8 mouse cellular contexts compared by ENCODE assay signal in the genomic region with DNA sequence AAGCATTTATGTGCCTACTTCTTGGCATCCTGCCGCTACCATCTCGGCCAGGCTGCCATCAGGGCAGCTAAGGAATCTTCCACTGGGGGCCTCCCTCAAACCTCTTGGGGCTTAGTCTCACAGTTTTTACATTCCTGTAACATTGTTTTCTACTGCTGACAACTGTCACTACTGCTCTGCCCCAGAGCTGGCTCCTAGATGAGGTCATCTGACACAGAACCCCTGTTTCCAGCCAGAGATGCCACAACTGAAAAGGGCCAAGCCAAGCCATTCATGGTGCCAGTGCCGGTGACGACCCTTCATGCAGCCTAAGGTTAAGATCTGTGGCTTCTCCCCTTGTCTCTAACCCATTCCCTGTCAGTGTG. TPM values are rescaled to one million over a fixed set of nuclear protein-coding genes. Genes with fewer than 3 reads are reported as not detected.
DNase-seq lines count a peak whose midpoint lies in the region; ATAC-seq and TF ChIP-seq lines count a peak whose summit lies in the region.

No protein-coding gene starts in this region.

- no peaks in the 10 kb centered on the region for H3K9me3 ChIP-seq in heart, embryonic 11.5 days (replicated peaks; ENCODE audit: control insufficient read depth, low read length)
- H3K9me3 ChIP-seq in midbrain, embryonic 13.5 days: no peaks in the 10 kb centered on the region
- H3K9me3 ChIP-seq in midbrain, embryonic 14.5 days (ENCODE audit: control insufficient read depth, low read length): no peaks in the 10 kb centered on the region
- H3K9me3 ChIP-seq in intestine, embryonic 14.5 days (ENCODE audit: control insufficient read depth, low read length): no peaks in the 10 kb centered on the region

- no peak overlapping the region for H3K4me2 ChIP-seq in heart, embryonic 11.5 days
- H3K4me2 ChIP-seq in midbrain, embryonic 13.5 days (replicated peaks): no peak overlapping the region
- H3K4me2 ChIP-seq in midbrain, embryonic 14.5 days (ENCODE audit: low read length): no peak overlapping the region
- no peak overlapping the region for H3K4me2 ChIP-seq in intestine, embryonic 14.5 days (ENCODE audit: low read length)

- TF ChIP-seq POLR2A in small intestine, adult 2 months (IDR thresholded peaks at IDR 0.05; ENCODE audit: low read depth, low read length): no peak

- H3K4me3 ChIP-seq in heart, embryonic 11.5 days (ENCODE audit: low read depth, low read length): no peak overlapping the region
- no peak overlapping the region for H3K4me3 ChIP-seq in midbrain, embryonic 13.5 days (replicated peaks)
- H3K4me3 ChIP-seq in midbrain, embryonic 14.5 days (replicated peaks; ENCODE audit: low read depth, low read length): no peak overlapping the region
- no peak overlapping the region for H3K4me3 ChIP-seq in intestine, embryonic 14.5 days (ENCODE audit: low read depth, low read length)
- H3K4me3 ChIP-seq in small intestine, adult 2 months (ENCODE audit: low read depth, low read length): no peak overlapping the region

- H3K27me3 ChIP-seq in heart, embryonic 11.5 days (ENCODE audit: control insufficient read depth, insufficient read depth, low read length): no peaks in the 10 kb centered on the region
- H3K27me3 ChIP-seq in midbrain, embryonic 13.5 days: no peaks in the 10 kb centered on the region
- H3K27me3 ChIP-seq in midbrain, embryonic 14.5 days (ENCODE audit: control insufficient read depth, insufficient read depth, low read length): no peaks in the 10 kb centered on the region
- H3K27me3 ChIP-seq in intestine, embryonic 14.5 days (replicated peaks; ENCODE audit: control insufficient read depth, insufficient read depth, low read length): no peaks in the 10 kb centered on the region
- H3K27me3 ChIP-seq in small intestine, adult 2 months (ENCODE audit: control insufficient read depth, insufficient read depth, low read length): no peaks in the 10 kb centered on the region

- WGBS in heart, embryonic 11.5 days (ENCODE audit: insufficient replicate concordance): 74% methylated on average over 4 of the region's 4 CpGs
- whole genome bisulfite sequencing in midbrain, embryonic 13.5 days: 83% methylated on average over 4 of the region's 4 CpGs
- 87% methylated on average over 4 of the region's 4 CpGs for WGBS in midbrain, embryonic 14.5 days
- 83% methylated on average over 4 of the region's 4 CpGs for WGBS in intestine, embryonic 14.5 days
- 48% methylated on average over 4 of the region's 4 CpGs for WGBS in small intestine, adult 2 months

- DNase-seq in heart, postnatal 25 days (ENCODE audit: low spot score): no peak
- no peak for DNase-seq in midbrain, embryonic 14.5 days
- no peak for DNase-seq in intestine, embryonic 14.5 days (ENCODE audit: low spot score)
- no peak for DNase-seq in adrenal gland, adult 18-20 months (ENCODE audit: low spot score in 2 of 2)
- no peak for DNase-seq in adrenal gland, postnatal 36 days

- intact Hi-C loops in heart, postnatal 25 days (cut with DNase I): loop anchor here (5.0 kb wide), 1 partner anchor 91 kb away; no protein-coding TSS in a partner anchor

- ATAC-seq in heart, embryonic 11.5 days (replicated peaks; ENCODE audit: insufficient number of reproducible peaks, low FRiP score, low TSS enrichment): no peak
- ATAC-seq in midbrain, embryonic 13.5 days: no peak
- no peak for ATAC-seq in midbrain, embryonic 14.5 days (ENCODE audit: low FRiP score, low TSS enrichment)
- no peak for ATAC-seq in intestine, embryonic 14.5 days (replicated peaks; ENCODE audit: low FRiP score, low TSS enrichment, low read depth)

- peak overlapping the region; percentile 46 for H3K27ac ChIP-seq in heart, embryonic 11.5 days (ENCODE audit: low read depth, low read length)
- H3K27ac ChIP-seq in midbrain, embryonic 13.5 days: 0 out of 2 replicates have a peak overlapping the region, but pooled peaks have one; percentile 10
- no peak overlapping the region for H3K27ac ChIP-seq in midbrain, embryonic 14.5 days (replicated peaks; ENCODE audit: low read depth, low read length)
- H3K27ac ChIP-seq in intestine, embryonic 14.5 days (ENCODE audit: low read depth): peak overlapping the region; percentile 54
- H3K27ac ChIP-seq in small intestine, adult 2 months (ENCODE audit: insufficient read depth, low read depth, low read length): peak overlapping the region; percentile 44

- no peak for TF ChIP-seq CTCF in small intestine, adult 2 months (IDR thresholded peaks at IDR 0.05; ENCODE audit: extremely low read depth, insufficient read length, insufficient replicate concordance, low read depth, low read length)

- H3K36me3 ChIP-seq in heart, embryonic 11.5 days (ENCODE audit: control insufficient read depth, insufficient read depth, low read length): no peaks in the 10 kb centered on the region
- H3K36me3 ChIP-seq in midbrain, embryonic 13.5 days: no peaks in the 10 kb centered on the region
- no peaks in the 10 kb centered on the region for H3K36me3 ChIP-seq in midbrain, embryonic 14.5 days (ENCODE audit: control insufficient read depth, insufficient read depth, low read length)
- no peaks in the 10 kb centered on the region for H3K36me3 ChIP-seq in intestine, embryonic 14.5 days (ENCODE audit: control insufficient read depth, insufficient read depth, low read length)
- H3K36me3 ChIP-seq in small intestine, adult 2 months (ENCODE audit: control insufficient read depth, insufficient read depth, low read length): no peaks in the 10 kb centered on the region

- peaks cover 37% of the 10 kb centered on the region for H3K4me1 ChIP-seq in heart, embryonic 11.5 days (ENCODE audit: control insufficient read depth, insufficient read depth, low read length)
- peaks cover 27% of the 10 kb centered on the region for H3K4me1 ChIP-seq in midbrain, embryonic 13.5 days (replicated peaks)
- peaks cover 23% of the 10 kb centered on the region for H3K4me1 ChIP-seq in midbrain, embryonic 14.5 days (ENCODE audit: control insufficient read depth, insufficient read depth, low read length)
- peaks cover 23% of the 10 kb centered on the region for H3K4me1 ChIP-seq in intestine, embryonic 14.5 days (replicated peaks; ENCODE audit: control insufficient read depth, insufficient read depth, low read length)
- H3K4me1 ChIP-seq in small intestine, adult 2 months (ENCODE audit: control insufficient read depth, insufficient read depth, insufficient read length, low read length): peaks cover 36% of the 10 kb centered on the region

- no peak overlapping the region; the same call in 1 of the 2 replicates for H3K9ac ChIP-seq in heart, embryonic 11.5 days (ENCODE audit: low read depth, low read length)
- no peak overlapping the region for H3K9ac ChIP-seq in midbrain, embryonic 13.5 days (replicated peaks)
- no peak overlapping the region; the same call in 1 of the 2 replicates for H3K9ac ChIP-seq in midbrain, embryonic 14.5 days (replicated peaks; ENCODE audit: low read length)
- H3K9ac ChIP-seq in intestine, embryonic 14.5 days (ENCODE audit: low read length): no peak overlapping the region

RNA-seq across cellular contexts. Expression of gene Pla2g6, which starts 4.4 kb away (rescaled TPM):
- 11.6 and 12.9 TPM in 2 replicates for polyA plus RNA-seq in heart, embryonic 11.5 days (2014; fragmentation: Nextera tagmentation; extraction: Ambion mirVana)
- 1 to 10 TPM; 9.6 to 9.9 TPM for total RNA-seq in heart, postnatal 25 days (2021)
- polyA plus RNA-seq in midbrain, embryonic 13.5 days (2015; fragmentation: Nextera tagmentation; extraction: Ambion mirVana): 37.5 and 43.3 TPM in 2 replicates
- 26.0 and 28.2 TPM in 2 replicates for polyA plus RNA-seq in midbrain, embryonic 14.5 days (2014; fragmentation: Nextera tagmentation; extraction: Ambion mirVana)
- polyA plus RNA-seq in intestine, embryonic 14.5 days (2014; fragmentation: Nextera tagmentation; extraction: Ambion mirVana): 17.0 and 20.7 TPM in 2 replicates
- 24.1 and 40.2 TPM in 2 replicates for polyA plus RNA-seq in small intestine, adult 2 months (2012; rRNA removed)
- total RNA-seq in adrenal gland, adult 18-20 months (2021): 10 to 100 TPM; 25.3 to 26.5 TPM
- 10 to 100 TPM; 25.1 to 30.8 TPM for total RNA-seq in adrenal gland, postnatal 36 days (2021)

RNA-seq across cellular contexts. Expression of gene Maff, which starts 22.6 kb away (rescaled TPM):
- polyA plus RNA-seq in heart, embryonic 11.5 days (2014; fragmentation: Nextera tagmentation; extraction: Ambion mirVana): 3.0 and 3.3 TPM in 2 replicates
- total RNA-seq in heart, postnatal 25 days (2021): 1 to 10 TPM; 8.1 to 8.3 TPM
- 0.76 and 0.79 TPM in 2 replicates for polyA plus RNA-seq in midbrain, embryonic 13.5 days (2015; fragmentation: Nextera tagmentation; extraction: Ambion mirVana)
- polyA plus RNA-seq in midbrain, embryonic 14.5 days (2014; fragmentation: Nextera tagmentation; extraction: Ambion mirVana): 1.0 and 1.2 TPM in 2 replicates
- polyA plus RNA-seq in intestine, embryonic 14.5 days (2014; fragmentation: Nextera tagmentation; extraction: Ambion mirVana): 6.4 and 8.9 TPM in 2 replicates
- 9.4 and 28.5 TPM in 2 replicates for polyA plus RNA-seq in small intestine, adult 2 months (2012; rRNA removed)
- total RNA-seq in adrenal gland, adult 18-20 months (2021): 10 to 100 TPM; 14.1 to 44.6 TPM
- 10 to 100 TPM in 1 of 2 experiments, 1 to 10 TPM in 1; 6.3 to 19.1 TPM for total RNA-seq in adrenal gland, postnatal 36 days (2021)

RNA-seq across cellular contexts. Expression of gene Baiap2l2, which starts 38.4 kb away (rescaled TPM):
- polyA plus RNA-seq in heart, embryonic 11.5 days (2014; fragmentation: Nextera tagmentation; extraction: Ambion mirVana): 11.1 and 14.0 TPM in 2 replicates
- total RNA-seq in heart, postnatal 25 days (2021): 1 to 10 TPM in 1 of 2 experiments, under 1 TPM in 1; 0.78 to 2.4 TPM
- polyA plus RNA-seq in midbrain, embryonic 13.5 days (2015; fragmentation: Nextera tagmentation; extraction: Ambion mirVana): 0.72 and 1.4 TPM in 2 replicates
- 1.9 and 2.0 TPM in 2 replicates for polyA plus RNA-seq in midbrain, embryonic 14.5 days (2014; fragmentation: Nextera tagmentation; extraction: Ambion mirVana)
- polyA plus RNA-seq in intestine, embryonic 14.5 days (2014; fragmentation: Nextera tagmentation; extraction: Ambion mirVana): 4.8 and 9.4 TPM in 2 replicates
- polyA plus RNA-seq in small intestine, adult 2 months (2012; rRNA removed): 139 and 542 TPM in 2 replicates
- under 1 TPM; 0.13 to 0.93 TPM for total RNA-seq in adrenal gland, adult 18-20 months (2021)
- total RNA-seq in adrenal gland, postnatal 36 days (2021): not detected
